Mouse (Mus musculus): ENCODE measurements around the gene Lrrc72. TPM values are rescaled to one million over a fixed set of nuclear protein-coding genes. Genes with fewer than 3 reads are reported as not detected.

Lrrc72 gene
- polyA plus RNA-seq, 1 experiment from 2014 or later: not detected

- no peak overlapping the region for H3K9ac ChIP-seq (ENCODE audit: low read depth, low read length)
- H3K27ac ChIP-seq (ENCODE audit: low read depth, low read length): no peak overlapping the region
- H3K36me3 ChIP-seq (ENCODE audit: control insufficient read depth, insufficient read depth, low read length): 0 out of 2 replicates have a peak, but pooled peaks cover under 1% of the 10 kb centered on the region
- no peaks in the 10 kb centered on the region for H3K27me3 ChIP-seq (ENCODE audit: control insufficient read depth, insufficient read depth, low read length)
- H3K4me2 ChIP-seq: no peak overlapping the region
- no peak overlapping the region for H3K4me3 ChIP-seq (ENCODE audit: low read depth, low read length)
- peaks cover 13% of the 10 kb centered on the region for H3K4me1 ChIP-seq (ENCODE audit: control insufficient read depth, insufficient read depth, low read length)
- no peaks in the 10 kb centered on the region for H3K9me3 ChIP-seq (replicated peaks; ENCODE audit: control insufficient read depth, low read length)
- no peak for ATAC-seq (replicated peaks; ENCODE audit: insufficient number of reproducible peaks, low FRiP score, low TSS enrichment)
- WGBS (ENCODE audit: insufficient replicate concordance): 60% methylated on average over 1 of the region's 1 CpGs
Measured at GRCm38 (mm10) chr12:36165299-36165698, 87.9 kb downstream of the Lrrc72 start.

- Histone ChIP-seq H3K4me1 (ENCODE audit: control insufficient read depth, insufficient read depth, low read length) (peaks cover 13% of the 10 kb centered on the region), H3K9ac (ENCODE audit: low read depth, low read length) (no peak overlapping the region), H3K27ac (ENCODE audit: low read depth, low read length) (no peak overlapping the region), H3K9me3 (replicated peaks; ENCODE audit: control insufficient read depth, low read length) (no peaks in the 10 kb centered on the region), H3K4me3 (ENCODE audit: low read depth, low read length) (no peak overlapping the region), H3K36me3 (ENCODE audit: control insufficient read depth, insufficient read depth, low read length) (no peaks in the 10 kb centered on the region), H3K27me3 (ENCODE audit: control insufficient read depth, insufficient read depth, low read length) (no peaks in the 10 kb centered on the region), H3K4me2 (no peak overlapping the region)
- WGBS (ENCODE audit: insufficient replicate concordance): 47% methylated on average over 7 of the region's 7 CpGs
- ATAC-seq (replicated peaks; ENCODE audit: insufficient number of reproducible peaks, low FRiP score, low TSS enrichment): no peak; the same call in 1 of the 2 replicates
Measured at GRCm38 (mm10) chr12:36164126-36164791, 88.9 kb downstream of the Lrrc72 start.

Other genes with a start within 250 kb of the Lrrc72 start
- gene Tspan13, start 210.9 kb downstream of the Lrrc72 start, polyA plus RNA-seq (2014; fragmentation: Nextera tagmentation; extraction: Ambion mirVana): 73.9 and 77.2 TPM in 2 replicates
- 28.6 and 34.0 TPM in 2 replicates for gene Ankmy2, start 96.3 kb downstream of the Lrrc72 start, polyA plus RNA-seq (2014; fragmentation: Nextera tagmentation; extraction: Ambion mirVana)
- gene Bzw2, start 95.3 kb downstream of the Lrrc72 start, polyA plus RNA-seq (2014; fragmentation: Nextera tagmentation; extraction: Ambion mirVana): 223 and 238 TPM in 2 replicates
- 1.00 and 1.8 TPM in 2 replicates for gene Sostdc1, start 60.7 kb upstream of the Lrrc72 start, polyA plus RNA-seq (2014; fragmentation: Nextera tagmentation; extraction: Ambion mirVana)
- 10.6 and 11.6 TPM in 2 replicates for gene Ispd, start 128.1 kb upstream of the Lrrc72 start, polyA plus RNA-seq (2014; fragmentation: Nextera tagmentation; extraction: Ambion mirVana)
- 1.6 and 1.9 TPM in 2 replicates for gene D630036H23Rik, start 128.8 kb upstream of the Lrrc72 start, polyA plus RNA-seq (2014; fragmentation: Nextera tagmentation; extraction: Ambion mirVana)